Mouse (Mus musculus): ENCODE results near the gene Slc35a2.
A peak's percentile ranks its signal among the peaks of the same experiment; 100 is the strongest.

The Slc35a2 gene

GRCm38 (mm10) chrX:7883841-7884567 lies at the start of gene Slc35a2:
Gene Slc35a2 (plus strand): TSS chrX:7884028.
- DNase-seq, result peak; percentile 92

GRCm38 (mm10) chrX:7837146-7837545 lies 46.7 kb upstream of the Slc35a2 start:
- DNase-seq, result no peak

- DNase-seq, result no peak
Observed at GRCm38 (mm10) chrX:7840842-7841162, 43.0 kb upstream of the Slc35a2 start.

- DNase-seq, result peak; percentile 97
Observed at GRCm38 (mm10) chrX:7841163-7842162, 42.4 kb upstream of the Slc35a2 start, which contains the start of gene Otud5. Gene Otud5 (plus strand): TSS chrX:7841364.

GRCm38 (mm10) chrX:7842318-7842717 lies 41.5 kb upstream of the Slc35a2 start:
- DNase-seq, result peak; percentile 10

GRCm38 (mm10) chrX:7847845-7848244 lies 36.0 kb upstream of the Slc35a2 start:
- DNase-seq, result no peak

GRCm38 (mm10) chrX:7854578-7854977 lies 29.2 kb upstream of the Slc35a2 start:
- peak; percentile 44 for DNase-seq

GRCm38 (mm10) chrX:7859191-7859753 lies 24.6 kb upstream of the Slc35a2 start:
- no peak for DNase-seq

- no peak for DNase-seq
Observed at GRCm38 (mm10) chrX:7863181-7863580, 20.6 kb upstream of the Slc35a2 start.

- no peak for DNase-seq
Observed at GRCm38 (mm10) chrX:7864551-7864950, 19.3 kb upstream of the Slc35a2 start.

GRCm38 (mm10) chrX:7865343-7865742 lies 18.5 kb upstream of the Slc35a2 start:
- no peak for DNase-seq

- DNase-seq, result no peak
Observed at GRCm38 (mm10) chrX:7865786-7866185, 18.0 kb upstream of the Slc35a2 start.

- DNase-seq, result no peak
Observed at GRCm38 (mm10) chrX:7867141-7867540, 16.7 kb upstream of the Slc35a2 start.

- DNase-seq, result no peak
Observed at GRCm38 (mm10) chrX:7868506-7868905, 15.3 kb upstream of the Slc35a2 start.

GRCm38 (mm10) chrX:7869826-7870225 lies 14.0 kb upstream of the Slc35a2 start:
- no peak for DNase-seq

- DNase-seq, result peak; percentile 89
Observed at GRCm38 (mm10) chrX:7878007-7878419, 5.8 kb upstream of the Slc35a2 start, which contains the start of gene Pim2. Gene Pim2 (plus strand): TSS chrX:7878262.

- DNase-seq, result no peak
Observed at GRCm38 (mm10) chrX:7878495-7878894, 5.3 kb upstream of the Slc35a2 start.

- DNase-seq, result peak; percentile 91
Observed at GRCm38 (mm10) chrX:7879819-7880218, 4.0 kb upstream of the Slc35a2 start.

- DNase-seq, result no peak
Observed at GRCm38 (mm10) chrX:7898211-7898610, 14.4 kb downstream of the Slc35a2 start.

GRCm38 (mm10) chrX:7898880-7899874 lies 15.3 kb downstream of the Slc35a2 start, which contains the start of the genes Pqbp1 and Timm17b:
Gene Pqbp1 (minus strand): TSS chrX:7899269.
Gene Timm17b (plus strand): TSS chrX:7899357.
- DNase-seq, result peak; percentile 96

GRCm38 (mm10) chrX:7904441-7904840 lies 20.6 kb downstream of the Slc35a2 start:
- DNase-seq, result no peak

- no peak for DNase-seq
Observed at GRCm38 (mm10) chrX:7907735-7908134, 23.9 kb downstream of the Slc35a2 start, which contains the start of gene Gm10491. Gene Gm10491 (minus strand): TSS chrX:7907835.

Measured in retina, postnatal 1 day (tissue).